Mouse (Mus musculus) left cerebral cortex, postnatal 4 days (tissue): Measurements from ENCODE around the gene Ampd2. TPM values are rescaled to one million over a fixed set of nuclear protein-coding genes. Genes with fewer than 3 reads are reported as not detected.

ENCODE experiments used
- total RNA-seq, 2 experiments: library from RNA; stranded (reverse); gene quantifications; 2 replicates each; pipeline ENCODE4 v1.2.3; 2021

Gene Ampd2
- total RNA-seq, 2 experiments from 2014 or later, result 65.3 to 75.4 TPM

Other genes with a start within 250 kb of the Ampd2 start
- gene Eps8l3, start 209.4 kb downstream of the Ampd2 start, total RNA-seq, result not detected
- gene Gstm5, start 190.8 kb downstream of the Ampd2 start, total RNA-seq, result 10 to 100 TPM; 80.6 to 81.3 TPM
- gene Gstm7, start 154.8 kb downstream of the Ampd2 start, total RNA-seq, result 10 to 100 TPM; 29.3 to 29.7 TPM
- 1 to 10 TPM; 4.9 to 5.3 TPM for gene Gstm6, start 142.9 kb downstream of the Ampd2 start, total RNA-seq
- not detected for gene Gstm3, start 117.4 kb downstream of the Ampd2 start, total RNA-seq
- gene Gstm2, start 100.2 kb downstream of the Ampd2 start, total RNA-seq, result 1 to 10 TPM; 3.2 to 3.8 TPM
- 10 to 100 TPM; 60.4 to 75.2 TPM for gene Gstm1, start 68.7 kb downstream of the Ampd2 start, total RNA-seq
- 10 to 100 TPM; 10.3 to 10.9 TPM for gene Gstm4, start 41.8 kb downstream of the Ampd2 start, total RNA-seq
- under 1 TPM in 1 of 2 experiments, not detected in 1; 0.44 TPM for gene Gnat2, start 6.1 kb upstream of the Ampd2 start, total RNA-seq
- 10 to 100 TPM; 88.6 to 90.4 TPM for gene Gnai3, start 59.5 kb upstream of the Ampd2 start, total RNA-seq
- 10 to 100 TPM; 12.1 to 14.0 TPM for gene Gpr61, start 68.2 kb upstream of the Ampd2 start, total RNA-seq
- gene Amigo1, start 99.7 kb upstream of the Ampd2 start, total RNA-seq, result 10 to 100 TPM; 23.6 to 25.8 TPM
- gene Cyb561d1, start 114.6 kb upstream of the Ampd2 start, total RNA-seq, result 10 to 100 TPM; 10.9 to 11.4 TPM
- gene Atxn7l2, start 124.3 kb upstream of the Ampd2 start, total RNA-seq, result 10 to 100 TPM; 33.1 to 34.8 TPM
- gene Sypl2, start 140.0 kb upstream of the Ampd2 start, total RNA-seq, result 1 to 10 TPM in 1 of 2 experiments, under 1 TPM in 1; 0.98 to 1.4 TPM
- gene Psma5, start 170.3 kb upstream of the Ampd2 start, total RNA-seq, result 10 to 100 TPM; 98.8 to 99.0 TPM
- 10 to 100 TPM; 90.4 to 93.5 TPM for gene Sort1, start 197.4 kb upstream of the Ampd2 start, total RNA-seq